Mouse (Mus musculus) spleen, adult 2 months (tissue): ENCODE data around the gene Ufl1. TPM values are rescaled to one million over a fixed set of nuclear protein-coding genes. Genes with fewer than 3 reads are reported as not detected.

Source experiments
- DNase-seq, 2 experiments: peaks; one replicate each; pipeline versions ENCODE4 v3.0.0 to v3.0.0-alpha.2; 2012 to 2021; ENCODE audit warnings: low spot score in 2 of 2, low read depth in 1 of 2
- H3K27ac ChIP-seq: fragments of 200-500 bp; 2 replicates; pipeline ENCODE4 v1.5.1; 2012; ENCODE audit warnings: low read length, inconsistent platforms; ENCODE audit not compliant: insufficient read depth
- H3K27me3 ChIP-seq: fragments of 200-500 bp; 2 replicates; pipeline ENCODE4 v1.6.1; 2012; ENCODE audit warnings: mild to moderate bottlenecking, moderate library complexity, low read length, inconsistent platforms; ENCODE audit not compliant: control insufficient read depth, insufficient read depth
- H3K36me3 ChIP-seq: fragments of 200-500 bp; 2 replicates; pipeline ENCODE4 v1.6.1; 2012; ENCODE audit warnings: mild to moderate bottlenecking, low read length, inconsistent platforms; ENCODE audit not compliant: control insufficient read depth, insufficient read depth
- H3K4me1 ChIP-seq: fragments of 200-500 bp; 2 replicates; pipeline ENCODE4 v1.6.1; 2011; ENCODE audit warnings: inconsistent platforms; ENCODE audit not compliant: control insufficient read depth, insufficient read depth, insufficient read length
- H3K4me3 ChIP-seq: fragments of 200-500 bp; 2 replicates; pipeline ENCODE4 v1.5.1; 2011; ENCODE audit warnings: mild to moderate bottlenecking, inconsistent platforms; ENCODE audit not compliant: insufficient read depth, insufficient read length; ENCODE audit errors: extremely low read depth
- CTCF ChIP-seq: fragments of 200-500 bp; IDR thresholded peaks from 2 replicates; pipeline ENCODE4 v1.5.1; 2011; ENCODE audit warnings: mild to moderate bottlenecking, inconsistent platforms; ENCODE audit not compliant: insufficient read depth, insufficient read length, insufficient replicate concordance; ENCODE audit errors: extremely low read depth
- POLR2A ChIP-seq: fragments of 200-500 bp; IDR thresholded peaks from 2 replicates; pipeline ENCODE4 v1.6.1; 2011; ENCODE audit warnings: low read depth, low read length, inconsistent platforms
- WGBS: fragments of 180-500 bp; shearing (Covaris S2); methylation state at CpG from one replicate; pipeline ENCODE4 v1.1.7; 2018; 5-methylcytosine and 5-hydroxymethylcytosine counted together
- polyA plus RNA-seq: library from polyadenylated mRNA; depleted of rRNA; stranded (reverse); fragments of >200 nt; gene quantifications from 2 replicates; pipeline ENCODE4 v1.2.3, GENCODE M21; 2012; rRNA removed

The Ufl1 gene
- polyA plus RNA-seq, 1 experiment = 2.7 TPM

DNA sequence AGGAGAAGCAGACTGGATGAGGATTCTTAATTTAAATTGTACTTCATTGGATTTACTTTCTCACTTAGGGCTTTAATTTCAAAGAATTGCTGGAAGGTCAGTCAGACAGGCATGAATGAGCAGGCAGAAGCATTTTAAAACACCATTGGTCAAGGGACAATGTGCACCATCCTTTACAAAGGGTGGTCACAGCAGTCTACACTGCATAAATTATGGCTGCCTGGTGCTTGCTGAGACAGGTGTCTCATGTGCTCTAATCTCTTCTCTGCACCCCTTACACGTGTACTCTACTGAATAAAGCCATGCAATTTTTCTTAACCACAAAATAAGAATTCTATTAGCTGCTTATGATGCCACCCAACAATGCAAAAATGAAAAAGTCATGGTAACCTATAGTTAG lies 54.1 kb downstream of the Ufl1 start:
- H3K27me3 ChIP-seq = no peaks in the 10 kb centered on the region
- no peak overlapping the region for H3K4me3 ChIP-seq
- no peaks in the 10 kb centered on the region for H3K36me3 ChIP-seq
- WGBS = 50% methylated on average over 1 of the region's 1 CpGs
- H3K4me1 ChIP-seq = no peaks in the 10 kb centered on the region
- H3K27ac ChIP-seq = no peak overlapping the region
- no peak for TF ChIP-seq POLR2A
- DNase-seq = no peak

DNA sequence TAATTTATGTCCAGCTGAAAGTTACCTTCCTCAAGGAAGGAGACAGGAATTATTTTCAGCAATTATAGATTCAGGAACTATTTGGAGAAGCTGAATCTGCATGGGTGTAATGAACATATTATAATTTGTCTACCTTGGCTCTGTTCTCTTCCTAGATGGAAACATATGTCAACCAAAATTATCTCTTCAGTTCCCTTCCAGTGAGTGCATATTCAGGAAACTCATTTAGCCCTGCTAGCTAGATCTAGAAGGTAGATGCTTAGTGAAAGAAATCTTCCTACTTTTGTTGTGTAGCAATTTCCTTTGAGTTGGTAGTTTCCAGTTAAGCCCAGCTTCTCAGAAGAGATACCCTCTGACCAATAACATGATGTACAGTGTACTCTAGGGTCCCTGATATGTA lies 59.7 kb downstream of the Ufl1 start:
- no peaks in the 10 kb centered on the region for H3K36me3 ChIP-seq
- H3K4me1 ChIP-seq = no peaks in the 10 kb centered on the region
- DNase-seq = no peak
- no peak overlapping the region for H3K27ac ChIP-seq
- no peak for TF ChIP-seq POLR2A
- TF ChIP-seq CTCF = no peak
- H3K27me3 ChIP-seq = no peaks in the 10 kb centered on the region
- H3K4me3 ChIP-seq = no peak overlapping the region

DNA sequence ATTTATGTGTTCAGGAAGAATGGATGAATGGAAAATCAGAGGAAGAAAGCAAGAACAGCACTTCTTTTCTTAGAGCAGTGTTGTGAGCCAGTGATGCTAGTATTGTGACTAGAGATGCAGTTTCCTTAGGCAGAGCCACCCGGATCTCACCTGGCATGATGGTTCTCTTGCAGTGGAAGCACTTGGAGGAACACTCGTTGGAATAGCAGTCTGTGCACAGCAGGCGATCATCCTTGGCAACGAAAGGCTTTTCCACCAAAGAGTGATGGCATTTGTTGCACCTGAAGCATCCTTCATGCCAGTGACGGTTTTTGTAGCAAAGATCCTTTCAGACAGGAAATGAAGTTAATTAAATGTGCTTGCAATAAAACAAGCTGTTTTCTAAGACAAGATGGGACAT lies 68.2 kb downstream of the Ufl1 start:
- Histone ChIP-seq H3K27ac (no peak overlapping the region), H3K27me3 (no peaks in the 10 kb centered on the region), H3K36me3 (no peaks in the 10 kb centered on the region), H3K4me3 (no peak overlapping the region), H3K4me1 (no peaks in the 10 kb centered on the region)
- TF ChIP-seq POLR2A (no peak), CTCF (no peak)
- DNase-seq = no peak
- WGBS = 64% methylated on average over 5 of the region's 5 CpGs

DNA sequence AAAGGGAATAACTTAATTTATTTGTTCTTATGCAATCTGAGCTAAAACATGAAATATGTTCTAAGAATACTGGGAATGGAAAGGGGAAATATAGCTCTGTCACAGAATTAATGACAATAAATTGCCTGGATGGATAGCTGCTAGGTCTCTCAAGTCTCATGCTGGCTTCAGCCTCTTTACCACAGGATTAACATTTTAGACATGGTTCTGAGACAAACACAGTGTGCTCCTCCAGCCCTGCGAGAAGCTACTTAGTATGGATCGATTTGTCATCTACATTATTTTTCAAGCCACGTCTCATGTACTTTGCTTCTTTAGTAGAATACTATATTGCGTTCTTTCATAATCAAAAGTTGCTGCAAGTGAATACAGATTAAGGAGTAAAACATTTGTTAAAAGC lies 75.5 kb downstream of the Ufl1 start:
- TF ChIP-seq POLR2A (no peak), CTCF (no peak)
- WGBS = 87% methylated on average over 4 of the region's 4 CpGs
- Histone ChIP-seq H3K36me3 (no peaks in the 10 kb centered on the region), H3K4me1 (no peaks in the 10 kb centered on the region), H3K27me3 (no peaks in the 10 kb centered on the region), H3K4me3 (no peak overlapping the region), H3K27ac (no peak overlapping the region)
- DNase-seq = no peak

Other genes with a start within 250 kb of the Ufl1 start
- 0.19 TPM in 1 of 2 replicates, not detected in the other for gene Fhl5, start 38.9 kb downstream of the Ufl1 start, polyA plus RNA-seq